Comparison of ENCODE assay signal across 10 mouse cellular contexts in the genomic region with DNA sequence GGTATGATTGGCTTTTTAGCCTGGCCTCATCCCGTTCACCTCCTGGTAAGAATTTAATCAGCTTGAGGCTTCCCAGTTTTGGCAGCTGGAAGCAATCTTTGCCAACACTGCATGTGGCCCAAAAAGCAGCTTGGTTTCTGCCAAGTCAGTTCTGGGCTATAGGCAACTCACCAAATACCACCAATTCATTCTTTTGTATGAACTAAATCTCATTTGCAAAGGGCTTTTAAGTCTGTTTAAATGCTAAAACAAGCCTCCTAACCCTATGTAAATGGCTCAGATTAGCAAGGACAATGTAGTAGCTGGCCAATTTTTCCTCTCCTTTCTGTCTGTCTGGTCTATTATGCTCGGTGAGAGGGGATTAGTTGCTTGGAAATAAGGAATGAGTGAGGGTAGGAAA.
DNase-seq lines count a peak whose midpoint lies in the region; ATAC-seq and TF ChIP-seq lines count a peak whose summit lies in the region.
"Had no signal": no experiment of that assay in that cellular context is flagged by ENCODE, and none has a peak within 500 bp of the region (broad histone marks: within the 10 kb centered on the region; RNA-seq: fewer than 3 reads in every experiment).

No protein-coding gene starts in this region.

- no peaks in the 10 kb centered on the region for H3K27me3 ChIP-seq in lung, embryonic 14.5 days (ENCODE audit: insufficient read depth, low read length)
- no peaks in the 10 kb centered on the region for H3K27me3 ChIP-seq in forebrain, postnatal 0 days (ENCODE audit: insufficient read depth, low read length)
- no peaks in the 10 kb centered on the region for H3K27me3 ChIP-seq in heart, embryonic 10.5 days (ENCODE audit: insufficient read depth, poor library complexity, severe bottlenecking)
- H3K27me3 ChIP-seq: heart, embryonic 13.5 days had no signal

- H3K27ac ChIP-seq in lung, embryonic 14.5 days (ENCODE audit: low read depth): no peak overlapping the region
- H3K27ac ChIP-seq in forebrain, postnatal 0 days (ENCODE audit: low read depth, low read length): no peak overlapping the region
- no peak overlapping the region for H3K27ac ChIP-seq in heart, embryonic 10.5 days
- H3K27ac ChIP-seq: heart, embryonic 13.5 days had no signal

- WGBS in lung, embryonic 14.5 days: 40% methylated on average over 2 of the region's 2 CpGs
- WGBS in forebrain, postnatal 0 days: 1% methylated on average over 2 of the region's 2 CpGs
- 56% methylated on average over 2 of the region's 2 CpGs for WGBS in heart, embryonic 10.5 days

- no peaks in the 10 kb centered on the region for H3K9me3 ChIP-seq in lung, embryonic 14.5 days (ENCODE audit: low read depth, low read length)
- H3K9me3 ChIP-seq in forebrain, postnatal 0 days (ENCODE audit: low read length): 0 out of 2 replicates have a peak, but pooled peaks cover 6% of the 10 kb centered on the region
- peaks cover 4% of the 10 kb centered on the region; the same call in 1 of the 2 replicates for H3K9me3 ChIP-seq in heart, embryonic 10.5 days
- H3K9me3 ChIP-seq: heart, embryonic 13.5 days had no signal

- ATAC-seq in lung, embryonic 14.5 days (ENCODE audit: insufficient read depth): no peak
- ATAC-seq in forebrain, postnatal 0 days: peak; percentile 50; the same call in 1 of the 2 replicates
- ATAC-seq in CD4-positive, CD25-positive, alpha-beta regulatory T cell, adult 4 months: no peak

- no peak overlapping the region for H3K9ac ChIP-seq in lung, embryonic 14.5 days
- H3K9ac ChIP-seq in forebrain, postnatal 0 days: no peak overlapping the region
- H3K9ac ChIP-seq: heart, embryonic 13.5 days had no signal

- H3K4me3 ChIP-seq in lung, embryonic 14.5 days (ENCODE audit: low read depth, low read length): no peak overlapping the region
- no peak overlapping the region for H3K4me3 ChIP-seq in forebrain, postnatal 0 days (ENCODE audit: low read depth, low read length)
- no peak overlapping the region for H3K4me3 ChIP-seq in heart, embryonic 10.5 days
- H3K4me3 ChIP-seq: heart, embryonic 13.5 days had no signal

- no peak overlapping the region for H3K4me2 ChIP-seq in lung, embryonic 14.5 days
- no peak overlapping the region for H3K4me2 ChIP-seq in forebrain, postnatal 0 days (ENCODE audit: low read depth)
- H3K4me2 ChIP-seq: heart, embryonic 13.5 days; liver, embryonic 11.5 days had no signal

- H3K36me3 ChIP-seq in lung, embryonic 14.5 days (ENCODE audit: insufficient read depth): no peaks in the 10 kb centered on the region
- H3K36me3 ChIP-seq in forebrain, postnatal 0 days (ENCODE audit: insufficient read depth): no peaks in the 10 kb centered on the region
- H3K36me3 ChIP-seq in heart, embryonic 10.5 days: no peaks in the 10 kb centered on the region
- H3K36me3 ChIP-seq: heart, embryonic 13.5 days had no signal

- no peaks in the 10 kb centered on the region for H3K4me1 ChIP-seq in lung, embryonic 14.5 days (ENCODE audit: insufficient read depth)
- H3K4me1 ChIP-seq in forebrain, postnatal 0 days (ENCODE audit: insufficient read depth): no peaks in the 10 kb centered on the region
- H3K4me1 ChIP-seq in heart, embryonic 10.5 days: no peaks in the 10 kb centered on the region
- H3K4me1 ChIP-seq: heart, embryonic 13.5 days had no signal

- peak; percentile 34 for DNase-seq in lung, embryonic 14.5 days
- no peak for DNase-seq in lung, postnatal 4 days
- peak; percentile 4 for DNase-seq in embryo, embryonic 9.5 days (ENCODE audit: extremely low spot score)
- DNase-seq in forebrain, postnatal 0 days: peak; percentile 37
- no peak for DNase-seq in heart, embryonic 10.5 days (ENCODE audit: low spot score)
- DNase-seq in kidney, adult 9 months: no peak
- DNase-seq: lung, postnatal 10 days had no signal

- TF ChIP-seq CTCF in lung, embryonic 14.5 days (IDR thresholded peaks at IDR 0.05; ENCODE audit: low read depth): no peak
- no peak for TF ChIP-seq CTCF in forebrain, postnatal 0 days (IDR thresholded peaks at IDR 0.05; ENCODE audit: low read depth)

Comparison
In these comparisons a context has a peak if more than half of its experiments do, and no peak if none do; other contexts are left out.
1. DNase-seq: peak in lung, embryonic 14.5 days (single experiment), embryo, embryonic 9.5 days (single experiment) and forebrain, postnatal 0 days (single experiment); none in lung, postnatal 4 days (0 of 2), heart, embryonic 10.5 days (single experiment) and kidney, adult 9 months (single experiment).